Mouse (Mus musculus) lung, postnatal 0 days (tissue): ENCODE measurements around the gene Psmb7. TPM values are rescaled to one million over a fixed set of nuclear protein-coding genes. Genes with fewer than 3 reads are reported as not detected.

ENCODE experiments used
- ATAC-seq: fragments of 200-750 bp; cut with Nextera tagmentation; 2 replicates; pipeline ENCODE4 v1.8.0; 2017; ENCODE audit warnings: moderate library complexity
- DNase-seq: peaks from one replicate; pipeline ENCODE4 v3.0.0-alpha.2; 2016; ENCODE audit warnings: low spot score
- H3K27ac ChIP-seq: fragments of 300-500 bp; sonication (generic); 2 replicates; pipeline ENCODE4 v1.5.1; 2014; ENCODE audit warnings: antibody characterized with exemption, mild to moderate bottlenecking, low read length, mixed read lengths
- H3K27me3 ChIP-seq: fragments of 300-500 bp; sonication (generic); replicated peaks from 2 replicates; pipeline ENCODE4 v1.6.1; 2014; ENCODE audit warnings: low read length, mixed read lengths; ENCODE audit not compliant: insufficient read depth
- H3K36me3 ChIP-seq: fragments of 300-500 bp; sonication (generic); 2 replicates; pipeline ENCODE4 v1.6.1; 2014; ENCODE audit warnings: low read length, mixed read lengths; ENCODE audit not compliant: insufficient read depth
- H3K4me1 ChIP-seq: fragments of 300-500 bp; sonication (generic); 2 replicates; pipeline ENCODE4 v1.6.1; 2014; ENCODE audit warnings: antibody characterized with exemption, low read depth, low read length, mixed read lengths; ENCODE audit not compliant: insufficient read depth
- H3K4me2 ChIP-seq: fragments of 300-500 bp; sonication (generic); replicated peaks from 2 replicates; pipeline ENCODE4 v1.6.1; 2014; ENCODE audit warnings: low read depth, mild to moderate bottlenecking, low read length, moderate library complexity, mixed read lengths
- H3K4me3 ChIP-seq: fragments of 300-500 bp; sonication (generic); 2 replicates; pipeline ENCODE4 v1.5.1; 2014; ENCODE audit warnings: low read depth, low read length
- H3K9ac ChIP-seq: fragments of 300-500 bp; sonication (generic); replicated peaks from 2 replicates; pipeline ENCODE4 v1.6.1; 2014; ENCODE audit warnings: low read depth, mild to moderate bottlenecking
- H3K9me3 ChIP-seq: fragments of 300-500 bp; sonication (generic); 2 replicates; pipeline ENCODE4 v1.6.1; 2016; ENCODE audit warnings: low read length, mixed read lengths
- CTCF ChIP-seq: IDR thresholded peaks from 2 replicates; pipeline ENCODE4 v1.5.1; 2016; ENCODE audit warnings: antibody characterized with exemption, mild to moderate bottlenecking
- EP300 ChIP-seq: IDR thresholded peaks from 2 replicates; pipeline ENCODE4 v1.6.1; 2016; ENCODE audit warnings: antibody characterized with exemption, mild to moderate bottlenecking, control low read depth
- WGBS: fragments of 180-500 bp; shearing (Covaris S2); extraction: QIAGEN DNeasy Blood & Tissue Kit; methylation state at CpG from one replicate; pipeline ENCODE4 v1.1.7; 2014; 5-methylcytosine and 5-hydroxymethylcytosine counted together
- polyA plus RNA-seq: library from polyadenylated mRNA; unstranded; fragments of >200 nt; fragmentation: Nextera tagmentation; extraction: Ambion mirVana; gene quantifications from 2 replicates; pipeline ENCODE4 v1.2.1, GENCODE M21; 2015

The Psmb7 gene
- polyA plus RNA-seq, 1 experiment from 2014 or later = 135 TPM

DNA sequence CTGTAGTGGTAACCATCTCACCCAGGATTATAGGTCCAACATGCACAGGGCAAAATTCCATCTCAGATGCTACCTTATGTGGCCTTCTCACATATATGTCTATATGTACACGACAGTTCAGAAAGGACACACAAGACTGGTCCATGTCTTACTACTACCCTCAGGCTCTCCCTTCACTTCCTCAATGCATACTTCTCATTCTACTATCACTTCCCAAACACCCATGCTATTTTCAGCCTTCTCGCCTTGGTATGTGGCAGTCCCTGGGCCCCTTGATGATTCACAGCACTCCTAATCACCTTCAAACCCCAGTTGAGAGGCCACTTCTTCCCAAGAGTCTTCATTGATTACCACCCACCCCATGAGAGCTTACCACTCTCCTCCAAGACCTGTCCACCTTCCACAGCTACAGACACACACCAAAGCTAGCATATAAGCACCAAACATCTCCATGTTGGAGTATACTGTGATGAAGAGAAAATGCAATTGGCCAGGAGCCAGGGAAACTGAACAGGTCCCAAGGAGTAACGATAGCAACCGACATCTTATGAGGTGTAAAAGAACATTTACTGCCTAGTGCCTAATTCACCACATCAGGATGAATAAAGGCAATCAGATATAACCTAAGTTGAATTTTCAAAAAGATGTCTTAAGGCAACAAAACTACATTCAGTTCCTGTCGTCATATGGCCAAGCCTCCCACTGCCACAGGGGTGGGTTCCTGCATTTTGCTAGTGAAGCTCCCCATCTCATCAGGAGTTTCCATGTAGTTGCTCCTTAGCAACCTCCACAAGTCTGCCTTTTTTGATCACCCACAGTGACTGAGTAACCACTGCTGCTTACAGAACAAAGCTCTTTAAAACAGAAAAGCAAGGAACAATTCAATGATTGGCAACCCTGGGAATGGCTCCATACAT, 26.7 kb downstream of the Psmb7 start:
- H3K4me2 ChIP-seq = no peak overlapping the region
- no peak overlapping the region for H3K4me3 ChIP-seq
- TF ChIP-seq CTCF = no peak
- no peak for TF ChIP-seq EP300
- no peak overlapping the region for H3K9ac ChIP-seq
- H3K9me3 ChIP-seq = no peaks in the 10 kb centered on the region
- 83% methylated on average over 5 of the region's 5 CpGs for WGBS
- H3K27ac ChIP-seq = no peak overlapping the region
- H3K4me1 ChIP-seq = no peaks in the 10 kb centered on the region
- H3K36me3 ChIP-seq = no peaks in the 10 kb centered on the region
- ATAC-seq (no peak), DNase-seq (no peak)
- no peaks in the 10 kb centered on the region for H3K27me3 ChIP-seq

GRCm38 (mm10) chr2:38616072-38616471, 27.8 kb downstream of the Psmb7 start:
- no peak overlapping the region for H3K27ac ChIP-seq
- H3K4me2 ChIP-seq = no peak overlapping the region
- DNase-seq = peak; percentile 57
- 42% methylated on average over 4 of the region's 4 CpGs for WGBS
- H3K4me1 ChIP-seq = no peaks in the 10 kb centered on the region
- no peaks in the 10 kb centered on the region for H3K27me3 ChIP-seq
- no peak overlapping the region for H3K9ac ChIP-seq
- TF ChIP-seq EP300 (no peak), CTCF (peak; percentile 52)
- no peaks in the 10 kb centered on the region for H3K36me3 ChIP-seq
- H3K9me3 ChIP-seq = no peaks in the 10 kb centered on the region
- peak; percentile 47; the same call in 1 of the 2 replicates for ATAC-seq
- H3K4me3 ChIP-seq = no peak overlapping the region

DNA sequence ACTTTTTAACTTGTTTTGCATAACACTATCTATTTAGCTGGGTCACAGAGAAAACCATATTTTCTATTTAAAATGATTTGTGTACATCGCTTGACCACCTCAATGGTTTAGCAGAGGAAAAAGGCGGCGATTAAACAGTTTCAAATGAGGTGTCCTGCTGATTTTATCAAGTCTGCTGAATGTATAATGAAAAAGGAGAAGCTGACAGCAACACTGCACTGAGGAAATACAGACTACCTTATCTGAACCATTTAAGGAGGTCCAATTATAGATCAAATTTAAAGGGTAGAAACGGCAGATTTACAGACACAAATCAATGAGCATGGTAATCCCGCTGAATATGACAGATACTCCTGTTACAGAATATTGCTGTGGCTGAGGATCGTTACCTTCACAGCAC, 29.4 kb downstream of the Psmb7 start:
- no peak overlapping the region for H3K4me3 ChIP-seq
- WGBS = 93% methylated on average over 6 of the region's 6 CpGs
- no peak overlapping the region for H3K4me2 ChIP-seq
- DNase-seq (no peak), ATAC-seq (no peak)
- H3K27ac ChIP-seq = no peak overlapping the region
- no peaks in the 10 kb centered on the region for H3K9me3 ChIP-seq
- TF ChIP-seq EP300 (no peak), CTCF (no peak)
- H3K36me3 ChIP-seq = no peaks in the 10 kb centered on the region
- no peaks in the 10 kb centered on the region for H3K27me3 ChIP-seq
- no peaks in the 10 kb centered on the region for H3K4me1 ChIP-seq
- no peak overlapping the region for H3K9ac ChIP-seq

DNA sequence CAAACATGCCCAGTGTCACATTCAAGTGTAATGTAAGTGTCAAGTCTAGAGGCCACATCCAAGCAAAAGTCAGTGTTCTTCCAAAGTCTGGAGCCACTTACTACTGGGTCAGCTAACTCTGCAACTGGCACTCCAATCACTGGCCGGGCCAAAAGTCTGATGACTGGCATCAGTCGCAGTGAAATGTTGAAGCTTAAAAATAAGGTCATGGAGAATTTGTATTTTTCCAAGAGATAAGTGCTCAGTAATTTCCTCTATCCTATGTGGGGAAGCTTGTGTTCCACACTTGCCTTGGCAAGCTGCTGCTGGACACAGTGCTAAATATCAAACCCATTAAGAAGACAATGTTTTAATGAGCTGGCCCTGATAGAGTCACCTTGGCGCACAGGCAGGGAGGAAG, 30.3 kb downstream of the Psmb7 start:
- Histone ChIP-seq H3K4me1 (no peaks in the 10 kb centered on the region), H3K36me3 (no peaks in the 10 kb centered on the region), H3K9ac (no peak overlapping the region), H3K9me3 (no peaks in the 10 kb centered on the region), H3K4me3 (no peak overlapping the region), H3K27ac (no peak overlapping the region), H3K4me2 (no peak overlapping the region), H3K27me3 (no peaks in the 10 kb centered on the region)
- TF ChIP-seq EP300 = no peak
- WGBS = 91% methylated on average over 3 of the region's 3 CpGs
- DNase-seq (no peak), ATAC-seq (no peak)

DNA sequence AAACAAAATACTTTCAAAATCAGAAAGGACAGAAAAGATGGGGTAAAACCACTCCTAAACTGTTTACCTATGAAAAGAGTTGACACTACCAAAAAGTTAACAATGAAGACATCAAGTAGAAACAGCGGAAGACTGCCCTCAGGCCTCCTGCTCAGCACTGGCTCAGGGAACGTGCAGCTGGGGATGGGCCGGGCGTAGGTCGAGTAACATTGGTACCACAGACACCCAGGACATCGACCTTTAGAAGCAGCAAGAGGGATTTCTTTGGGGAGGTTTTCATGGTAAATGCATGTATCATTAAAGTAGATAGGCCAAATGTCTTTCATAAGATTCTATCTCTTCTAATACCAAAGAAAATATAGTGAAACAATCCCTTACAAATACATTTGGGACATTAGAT, 31.3 kb downstream of the Psmb7 start:
- Histone ChIP-seq H3K9ac (no peak overlapping the region), H3K27me3 (no peaks in the 10 kb centered on the region), H3K9me3 (no peaks in the 10 kb centered on the region), H3K4me2 (no peak overlapping the region), H3K4me1 (no peaks in the 10 kb centered on the region), H3K27ac (no peak overlapping the region), H3K36me3 (no peaks in the 10 kb centered on the region), H3K4me3 (no peak overlapping the region)
- TF ChIP-seq CTCF = no peak
- TF ChIP-seq EP300 = no peak
- ATAC-seq = no peak
- no peak for DNase-seq
- 88% methylated on average over 6 of the region's 6 CpGs for WGBS

DNA sequence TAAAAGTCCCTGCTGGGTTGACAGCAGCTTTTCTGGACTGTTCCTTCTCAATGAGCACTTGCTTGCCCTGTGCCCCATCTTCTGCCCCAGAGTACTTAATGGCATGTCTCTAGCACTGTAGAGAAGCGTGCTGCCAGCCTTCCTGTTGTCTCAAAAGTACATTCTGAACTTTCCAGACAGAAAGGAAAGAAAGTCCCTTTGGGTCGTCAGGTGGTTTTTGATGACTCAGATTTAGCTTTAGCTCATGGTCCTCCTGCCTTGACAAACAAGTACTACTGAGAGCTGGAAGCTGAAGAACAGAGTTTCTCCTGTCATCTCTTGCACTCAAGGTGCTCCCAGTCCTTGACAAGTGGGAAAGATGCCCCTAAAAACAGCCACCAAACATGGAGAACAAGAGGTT, 33.7 kb downstream of the Psmb7 start:
- ATAC-seq = no peak
- Histone ChIP-seq H3K9ac (no peak overlapping the region), H3K36me3 (no peaks in the 10 kb centered on the region), H3K4me1 (no peaks in the 10 kb centered on the region), H3K4me3 (no peak overlapping the region), H3K4me2 (no peak overlapping the region), H3K9me3 (no peaks in the 10 kb centered on the region), H3K27me3 (no peaks in the 10 kb centered on the region), H3K27ac (no peak overlapping the region)
- no peak for DNase-seq
- WGBS = 85% methylated on average over 2 of the region's 2 CpGs
- TF ChIP-seq CTCF (no peak), EP300 (no peak)
